Mouse (Mus musculus): ENCODE results near the gene Padi3. TPM values are rescaled to one million over a fixed set of nuclear protein-coding genes. Genes with fewer than 3 reads are reported as not detected.

Gene Padi3
- polyA plus RNA-seq, 1 experiment, result 0.03 TPM

- DNase-seq, result no peak
- 74% methylated on average over 7 of the region's 7 CpGs for WGBS
- H3K4me1 ChIP-seq (ENCODE audit: control insufficient read depth, insufficient read depth, low read length), result no peaks in the 10 kb centered on the region
- no peaks in the 10 kb centered on the region for H3K36me3 ChIP-seq (ENCODE audit: control insufficient read depth, insufficient read depth, low read length)
- no peak overlapping the region for H3K4me3 ChIP-seq (ENCODE audit: insufficient read depth, low read depth, low read length)
- TF ChIP-seq POLR2A (IDR thresholded peaks at IDR 0.05; ENCODE audit: low read depth, low read length), result no peak
- TF ChIP-seq CTCF (conservative IDR thresholded peaks at IDR 0.05; ENCODE audit: insufficient read depth, insufficient read length, low read depth, low read length), result no peak
- H3K27ac ChIP-seq (ENCODE audit: insufficient read depth, low read depth, low read length), result no peak overlapping the region
- H3K27me3 ChIP-seq (replicated peaks; ENCODE audit: control insufficient read depth, insufficient read depth, low read length), result no peaks in the 10 kb centered on the region
Observed at GRCm38 (mm10) chr4:140753366-140753765, 57.1 kb downstream of the Padi3 start.

DNA sequence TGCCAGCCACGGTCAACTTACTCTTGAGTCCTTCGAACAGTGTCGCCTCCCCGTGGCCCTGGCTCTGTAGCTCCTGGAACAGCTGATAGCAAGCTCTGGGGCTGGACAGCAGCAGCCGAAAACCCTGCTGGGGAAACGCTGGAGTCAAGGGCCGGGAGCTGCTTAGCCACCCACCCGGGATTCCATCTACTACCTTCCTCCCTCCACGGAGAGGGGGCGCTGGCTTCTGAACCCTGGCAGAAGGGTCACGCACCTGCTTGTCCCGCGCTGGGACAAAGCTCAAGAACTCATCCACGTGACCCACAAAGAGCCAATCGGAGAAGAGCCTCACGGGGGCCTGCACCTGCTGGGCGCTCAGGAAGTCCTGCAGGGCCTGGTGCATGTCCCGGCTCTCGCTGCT, 60.1 kb downstream of the Padi3 start:
- WGBS, result 9% methylated on average over 19 of the region's 19 CpGs
- peak; percentile 66 for DNase-seq

DNA sequence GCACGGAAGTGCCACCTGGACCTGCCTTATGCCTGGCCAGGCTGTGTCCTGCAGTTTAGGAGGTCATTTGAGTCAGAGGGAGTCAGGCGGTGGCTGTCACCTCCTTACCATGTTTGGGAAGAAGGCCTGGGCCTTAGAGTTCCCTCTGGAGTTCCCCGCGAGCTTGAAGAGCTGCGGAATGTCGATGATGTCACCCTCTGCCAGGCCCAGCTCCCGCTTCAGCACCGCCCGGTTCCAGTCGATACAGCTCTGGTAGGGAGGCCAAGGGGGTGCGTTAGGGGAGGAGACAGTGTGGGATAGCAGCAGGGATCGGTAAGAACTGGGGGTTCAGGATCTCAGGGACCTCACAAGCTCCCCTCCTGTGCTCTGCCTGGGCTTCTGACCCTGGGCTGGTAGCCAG, 62.5 kb downstream of the Padi3 start:
- H3K4me3 ChIP-seq (ENCODE audit: insufficient read depth, low read depth, low read length), result no peak overlapping the region
- no peaks in the 10 kb centered on the region for H3K4me1 ChIP-seq (ENCODE audit: control insufficient read depth, insufficient read depth, low read length)
- no peak for DNase-seq
- 29% methylated on average over 12 of the region's 12 CpGs for WGBS
- no peaks in the 10 kb centered on the region for H3K27me3 ChIP-seq (replicated peaks; ENCODE audit: control insufficient read depth, insufficient read depth, low read length)
- TF ChIP-seq POLR2A (IDR thresholded peaks at IDR 0.05; ENCODE audit: low read depth, low read length), result no peak
- no peak for TF ChIP-seq CTCF (conservative IDR thresholded peaks at IDR 0.05; ENCODE audit: insufficient read depth, insufficient read length, low read depth, low read length)
- no peaks in the 10 kb centered on the region for H3K36me3 ChIP-seq (ENCODE audit: control insufficient read depth, insufficient read depth, low read length)
- no peak overlapping the region for H3K27ac ChIP-seq (ENCODE audit: insufficient read depth, low read depth, low read length)

More for the DNA sequence above, 60.1 kb downstream of the Padi3 start:
- no peak overlapping the region for H3K27ac ChIP-seq (ENCODE audit: insufficient read depth, low read depth, low read length)
- no peaks in the 10 kb centered on the region for H3K4me1 ChIP-seq (ENCODE audit: control insufficient read depth, insufficient read depth, low read length)
- H3K4me3 ChIP-seq (ENCODE audit: insufficient read depth, low read depth, low read length), result no peak overlapping the region
- TF ChIP-seq CTCF (conservative IDR thresholded peaks at IDR 0.05; ENCODE audit: insufficient read depth, insufficient read length, low read depth, low read length) (no peak), POLR2A (IDR thresholded peaks at IDR 0.05; ENCODE audit: low read depth, low read length) (no peak)
- H3K36me3 ChIP-seq (ENCODE audit: control insufficient read depth, insufficient read depth, low read length), result no peaks in the 10 kb centered on the region
- H3K27me3 ChIP-seq (replicated peaks; ENCODE audit: control insufficient read depth, insufficient read depth, low read length), result no peaks in the 10 kb centered on the region

- no peaks in the 10 kb centered on the region for H3K27me3 ChIP-seq (replicated peaks; ENCODE audit: control insufficient read depth, insufficient read depth, low read length)
- TF ChIP-seq POLR2A (IDR thresholded peaks at IDR 0.05; ENCODE audit: low read depth, low read length) (no peak), CTCF (conservative IDR thresholded peaks at IDR 0.05; ENCODE audit: insufficient read depth, insufficient read length, low read depth, low read length) (peak; percentile 76)
- no peaks in the 10 kb centered on the region for H3K4me1 ChIP-seq (ENCODE audit: control insufficient read depth, insufficient read depth, low read length)
- no peaks in the 10 kb centered on the region for H3K36me3 ChIP-seq (ENCODE audit: control insufficient read depth, insufficient read depth, low read length)
- no peak overlapping the region for H3K4me3 ChIP-seq (ENCODE audit: insufficient read depth, low read depth, low read length)
- DNase-seq, result peak; percentile 15
- 19% methylated on average over 3 of the region's 3 CpGs for WGBS
- H3K27ac ChIP-seq (ENCODE audit: insufficient read depth, low read depth, low read length), result no peak overlapping the region
Observed at GRCm38 (mm10) chr4:140744654-140745053, 65.8 kb downstream of the Padi3 start.

DNA sequence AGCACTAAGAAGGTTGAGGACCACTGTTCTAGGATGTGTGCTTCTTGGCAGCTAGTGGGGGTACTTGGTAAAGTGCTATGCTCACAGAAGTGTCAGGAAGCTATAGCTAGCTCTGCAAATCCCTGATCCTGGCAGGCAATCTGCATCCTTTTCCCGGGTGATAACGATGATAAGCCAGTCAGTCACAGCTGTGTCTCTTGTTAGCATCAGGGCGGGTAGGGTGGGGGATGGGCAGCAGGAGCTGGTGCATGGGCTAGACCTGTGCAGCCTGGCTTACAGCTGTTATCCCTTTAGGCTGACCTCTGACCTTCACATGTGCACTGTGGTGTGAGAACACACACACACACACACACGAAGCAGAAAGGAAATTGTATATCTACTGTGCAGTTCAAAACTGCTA, 67.4 kb downstream of the Padi3 start:
- H3K27me3 ChIP-seq (replicated peaks; ENCODE audit: control insufficient read depth, insufficient read depth, low read length), result no peaks in the 10 kb centered on the region
- WGBS, result 58% methylated on average over 4 of the region's 4 CpGs
- DNase-seq, result no peak
- no peaks in the 10 kb centered on the region for H3K36me3 ChIP-seq (ENCODE audit: control insufficient read depth, insufficient read depth, low read length)
- H3K4me1 ChIP-seq (ENCODE audit: control insufficient read depth, insufficient read depth, low read length), result no peaks in the 10 kb centered on the region
- no peak overlapping the region for H3K27ac ChIP-seq (ENCODE audit: insufficient read depth, low read depth, low read length)
- TF ChIP-seq CTCF (conservative IDR thresholded peaks at IDR 0.05; ENCODE audit: insufficient read depth, insufficient read length, low read depth, low read length), result no peak
- TF ChIP-seq POLR2A (IDR thresholded peaks at IDR 0.05; ENCODE audit: low read depth, low read length), result no peak
- H3K4me3 ChIP-seq (ENCODE audit: insufficient read depth, low read depth, low read length), result no peak overlapping the region

GRCm38 (mm10) chr4:140742543-140742942, 67.9 kb downstream of the Padi3 start, which contains the start of gene Padi6:
Gene Padi6, minus strand, starts transcription at chr4:140742643.
- no peak for DNase-seq
- no peak for TF ChIP-seq POLR2A (IDR thresholded peaks at IDR 0.05; ENCODE audit: low read depth, low read length)
- no peak for TF ChIP-seq CTCF (conservative IDR thresholded peaks at IDR 0.05; ENCODE audit: insufficient read depth, insufficient read length, low read depth, low read length)

GRCm38 (mm10) chr4:140741401-140741800, 69.0 kb downstream of the Padi3 start:
- 66% methylated on average over 6 of the region's 6 CpGs for WGBS
- Histone ChIP-seq H3K4me1 (ENCODE audit: control insufficient read depth, insufficient read depth, low read length) (no peaks in the 10 kb centered on the region), H3K27ac (ENCODE audit: insufficient read depth, low read depth, low read length) (no peak overlapping the region), H3K36me3 (ENCODE audit: control insufficient read depth, insufficient read depth, low read length) (no peaks in the 10 kb centered on the region), H3K27me3 (replicated peaks; ENCODE audit: control insufficient read depth, insufficient read depth, low read length) (no peaks in the 10 kb centered on the region), H3K4me3 (ENCODE audit: insufficient read depth, low read depth, low read length) (no peak overlapping the region)
- DNase-seq, result no peak
- TF ChIP-seq CTCF (conservative IDR thresholded peaks at IDR 0.05; ENCODE audit: insufficient read depth, insufficient read length, low read depth, low read length), result no peak
- TF ChIP-seq POLR2A (IDR thresholded peaks at IDR 0.05; ENCODE audit: low read depth, low read length), result no peak

More at GRCm38 (mm10) chr4:140742543-140742942, 67.9 kb downstream of the Padi3 start, which contains the start of gene Padi6:
- Histone ChIP-seq H3K27ac (ENCODE audit: insufficient read depth, low read depth, low read length) (no peak within 1 kb of the TSS), H3K36me3 (ENCODE audit: control insufficient read depth, insufficient read depth, low read length) (no peaks in the 10 kb centered on the region), H3K4me3 (ENCODE audit: insufficient read depth, low read depth, low read length) (no peak within 1 kb of the TSS), H3K27me3 (replicated peaks; ENCODE audit: control insufficient read depth, insufficient read depth, low read length) (no peaks in the 10 kb centered on the region), H3K4me1 (ENCODE audit: control insufficient read depth, insufficient read depth, low read length) (no peaks in the 10 kb centered on the region)
- WGBS, result 49% methylated on average over 2 of the region's 2 CpGs
